Mouse (Mus musculus) megakaryocyte, embryonic 14.5 days (primary cell): ENCODE data around the gene Sgta.

Experiments used
- FLI1 ChIP-seq: IDR thresholded peaks from 2 replicates; pipeline ENCODE4 v1.6.1; 2012; ENCODE audit warnings: low read length, inconsistent platforms, mixed read lengths
- GATA1 ChIP-seq: IDR thresholded peaks from 3 replicates; pipeline ENCODE4 v1.6.1; 2012; ENCODE audit warnings: mixed read lengths, low read length, inconsistent platforms, borderline replicate concordance

GRCm38 (mm10) chr10:81022744-81023143 lies 37.2 kb downstream of the Sgta start:
- TF ChIP-seq GATA1 (no peak), FLI1 (no peak)
